Mouse (Mus musculus) embryonic facial prominence, embryonic 14.5 days (tissue): ENCODE data around the gene Mmp9. TPM values are rescaled to one million over a fixed set of nuclear protein-coding genes. Genes with fewer than 3 reads are reported as not detected.

Experiments used
- ATAC-seq: fragments of 200-750 bp; cut with Nextera tagmentation; 2 replicates; pipeline ENCODE4 v1.8.0; 2017; ENCODE audit warnings: low read depth, moderate number of reproducible peaks, moderate TSS enrichment
- DNase-seq: peaks from one replicate; pipeline ENCODE4 v3.0.0-alpha.2; 2015; ENCODE audit warnings: low spot score
- H3K27ac ChIP-seq: fragments of 300-500 bp; sonication (generic); replicated peaks from 2 replicates; pipeline ENCODE4 v1.5.1; 2014; ENCODE audit warnings: low read depth, mild to moderate bottlenecking, low read length, moderate library complexity
- H3K27me3 ChIP-seq: fragments of 300-500 bp; sonication (generic); replicated peaks from 2 replicates; pipeline ENCODE4 v1.6.1; 2014; ENCODE audit warnings: low read length; ENCODE audit not compliant: control insufficient read depth, insufficient read depth
- H3K36me3 ChIP-seq: fragments of 300-500 bp; sonication (generic); 2 replicates; pipeline ENCODE4 v1.6.1; 2014; ENCODE audit warnings: low read length, mixed read lengths; ENCODE audit not compliant: control insufficient read depth, insufficient read depth
- H3K4me1 ChIP-seq: fragments of 300-500 bp; sonication (generic); 2 replicates; pipeline ENCODE4 v1.6.1; 2014; ENCODE audit warnings: antibody characterized with exemption, low read length; ENCODE audit not compliant: control insufficient read depth, insufficient read depth
- H3K4me2 ChIP-seq: fragments of 300-500 bp; sonication (generic); 2 replicates; pipeline ENCODE4 v1.6.1; 2014; ENCODE audit warnings: low read depth, mild to moderate bottlenecking, low read length, moderate library complexity, mixed read lengths
- H3K4me3 ChIP-seq: fragments of 300-500 bp; sonication (generic); 2 replicates; pipeline ENCODE4 v1.5.1; 2014; ENCODE audit warnings: low read depth, mild to moderate bottlenecking, low read length
- H3K9ac ChIP-seq: fragments of 300-500 bp; sonication (generic); 2 replicates; pipeline ENCODE4 v1.6.1; 2014; ENCODE audit warnings: low read depth, mild to moderate bottlenecking, low read length, moderate library complexity, mixed read lengths
- H3K9me3 ChIP-seq: fragments of 300-500 bp; sonication (generic); 2 replicates; pipeline ENCODE4 v1.6.1; 2016; ENCODE audit warnings: low read length; ENCODE audit not compliant: control insufficient read depth
- WGBS: fragments of 180-500 bp; shearing (Covaris S2); extraction: QIAGEN DNeasy Blood & Tissue Kit; methylation state at CpG from one replicate; pipeline ENCODE4 v1.1.7; 2014; 5-methylcytosine and 5-hydroxymethylcytosine counted together
- polyA plus RNA-seq: library from polyadenylated mRNA; unstranded; fragments of >200 nt; fragmentation: Nextera tagmentation; extraction: Ambion mirVana; gene quantifications from 2 replicates; pipeline ENCODE4 v1.2.1, GENCODE M21; 2014

The Mmp9 gene
- polyA plus RNA-seq, 1 experiment from 2014 or later: 52.0 TPM

- ATAC-seq: no peak
- no peaks in the 10 kb centered on the region for H3K36me3 ChIP-seq
- WGBS: 81% methylated on average over 6 of the region's 6 CpGs
Observed at GRCm38 (mm10) chr2:164985962-164986361, 45.4 kb downstream of the Mmp9 start.

GRCm38 (mm10) chr2:164986371-164987027 is 45.9 kb downstream of the Mmp9 start:
- Histone ChIP-seq H3K27me3 (no peaks in the 10 kb centered on the region), H3K9me3 (no peaks in the 10 kb centered on the region), H3K4me2 (no peak overlapping the region), H3K9ac (no peak overlapping the region), H3K27ac (no peak overlapping the region), H3K36me3 (no peaks in the 10 kb centered on the region), H3K4me1 (no peaks in the 10 kb centered on the region), H3K4me3 (no peak overlapping the region)
- ATAC-seq (no peak), DNase-seq (no peak)
- 76% methylated on average over 14 of the region's 14 CpGs for WGBS

More at GRCm38 (mm10) chr2:164985962-164986361, 45.4 kb downstream of the Mmp9 start:
- Histone ChIP-seq H3K27ac (no peak overlapping the region), H3K4me2 (no peak overlapping the region), H3K4me3 (no peak overlapping the region), H3K27me3 (no peaks in the 10 kb centered on the region), H3K4me1 (no peaks in the 10 kb centered on the region), H3K9ac (no peak overlapping the region), H3K9me3 (no peaks in the 10 kb centered on the region)
- no peak for DNase-seq

GRCm38 (mm10) chr2:164988777-164989176 is 48.2 kb downstream of the Mmp9 start:
- no peak for ATAC-seq
- Histone ChIP-seq H3K4me1 (no peaks in the 10 kb centered on the region), H3K4me3 (no peak overlapping the region), H3K27ac (no peak overlapping the region), H3K9ac (no peak overlapping the region), H3K36me3 (no peaks in the 10 kb centered on the region), H3K27me3 (no peaks in the 10 kb centered on the region), H3K4me2 (no peak overlapping the region), H3K9me3 (no peaks in the 10 kb centered on the region)
- 37% methylated on average over 13 of the region's 13 CpGs for WGBS
- no peak for DNase-seq

DNA sequence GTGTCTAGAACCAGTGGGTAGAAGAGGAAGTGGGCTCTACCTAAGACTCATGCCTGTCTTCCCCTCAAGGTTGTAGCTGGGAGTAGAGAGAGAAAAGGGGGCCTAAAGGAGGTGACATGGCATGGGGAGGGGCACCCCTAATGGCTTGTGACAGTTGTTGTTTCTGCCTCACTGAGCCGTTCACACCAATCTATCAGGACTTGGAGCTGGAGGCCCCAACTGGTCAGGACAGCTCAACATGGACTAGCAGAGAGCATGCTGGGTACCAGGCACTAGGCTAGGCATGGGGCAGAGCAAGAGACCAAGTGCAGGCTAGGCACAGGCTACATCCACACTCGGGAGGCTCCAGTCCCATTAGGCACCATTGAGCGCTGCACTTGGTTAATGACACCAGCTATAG is 50.5 kb downstream of the Mmp9 start:
- no peak for ATAC-seq
- DNase-seq: no peak
- Histone ChIP-seq H3K9ac (no peak overlapping the region), H3K4me2 (no peak overlapping the region), H3K27ac (no peak overlapping the region), H3K4me3 (no peak overlapping the region), H3K4me1 (no peaks in the 10 kb centered on the region), H3K9me3 (no peaks in the 10 kb centered on the region), H3K36me3 (no peaks in the 10 kb centered on the region), H3K27me3 (peaks cover 10% of the 10 kb centered on the region)
- WGBS: 79% methylated on average over 2 of the region's 3 CpGs

DNA sequence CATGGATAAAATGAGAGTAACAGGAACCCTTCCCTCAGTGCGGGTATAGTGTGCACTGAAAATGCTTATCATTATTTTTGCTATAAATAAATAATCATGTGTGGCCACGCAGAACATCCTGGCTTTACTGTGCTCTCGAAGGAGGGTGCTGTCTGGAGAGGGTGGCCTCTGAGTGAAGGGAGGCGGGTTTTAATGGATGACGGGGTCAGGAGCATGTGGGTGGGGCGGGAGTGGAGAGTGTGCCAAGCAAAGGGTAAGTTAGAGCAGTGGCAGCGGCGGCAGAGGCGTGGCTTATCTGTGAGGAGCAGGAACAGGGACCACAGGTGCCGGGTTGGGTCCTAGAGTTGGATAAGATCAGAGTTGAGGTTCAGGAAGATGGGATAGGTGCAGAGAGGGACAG is 51.2 kb downstream of the Mmp9 start:
- Histone ChIP-seq H3K4me3 (no peak overlapping the region), H3K9ac (no peak overlapping the region), H3K27ac (no peak overlapping the region), H3K4me2 (no peak overlapping the region), H3K36me3 (no peaks in the 10 kb centered on the region), H3K4me1 (no peaks in the 10 kb centered on the region), H3K27me3 (peaks cover 17% of the 10 kb centered on the region), H3K9me3 (no peaks in the 10 kb centered on the region)
- ATAC-seq: no peak
- DNase-seq: no peak
- 43% methylated on average over 10 of the region's 10 CpGs for WGBS

- no peaks in the 10 kb centered on the region for H3K9me3 ChIP-seq
- no peak for ATAC-seq
- no peak overlapping the region for H3K4me3 ChIP-seq
- no peak overlapping the region for H3K27ac ChIP-seq
- peaks cover 41% of the 10 kb centered on the region for H3K27me3 ChIP-seq
- H3K4me2 ChIP-seq: no peak overlapping the region
- no peak overlapping the region for H3K9ac ChIP-seq
- H3K36me3 ChIP-seq: peaks cover 5% of the 10 kb centered on the region
- 85% methylated on average over 11 of the region's 11 CpGs for WGBS
- peaks cover 6% of the 10 kb centered on the region; the same call in 1 of the 2 replicates for H3K4me1 ChIP-seq
- DNase-seq: no peak
Observed at GRCm38 (mm10) chr2:164994156-164994555, 53.6 kb downstream of the Mmp9 start.

GRCm38 (mm10) chr2:164994659-164995428 is 54.3 kb downstream of the Mmp9 start:
- Histone ChIP-seq H3K4me2 (no peak overlapping the region), H3K9me3 (no peaks in the 10 kb centered on the region), H3K36me3 (peaks cover 12% of the 10 kb centered on the region), H3K4me3 (no peak overlapping the region), H3K27ac (no peak overlapping the region), H3K4me1 (peaks cover 6% of the 10 kb centered on the region; the same call in 1 of the 2 replicates), H3K9ac (no peak overlapping the region), H3K27me3 (peaks cover 42% of the 10 kb centered on the region)
- ATAC-seq (no peak), DNase-seq (no peak)
- 57% methylated on average over 21 of the region's 21 CpGs for WGBS

GRCm38 (mm10) chr2:164995976-164996375 is 55.4 kb downstream of the Mmp9 start:
- ATAC-seq (no peak), DNase-seq (no peak)
- Histone ChIP-seq H3K27ac (no peak overlapping the region), H3K4me1 (peaks cover 6% of the 10 kb centered on the region; the same call in 1 of the 2 replicates), H3K9ac (no peak overlapping the region), H3K27me3 (peaks cover 42% of the 10 kb centered on the region), H3K9me3 (no peaks in the 10 kb centered on the region), H3K4me3 (no peak overlapping the region), H3K4me2 (no peak overlapping the region), H3K36me3 (peaks cover 23% of the 10 kb centered on the region)
- 73% methylated on average over 11 of the region's 11 CpGs for WGBS
